Mouse (Mus musculus) liver, embryonic 14.5 days (tissue): ENCODE measurements around the gene Cfap44.

Source experiments
- CTCF ChIP-seq: IDR thresholded peaks from 2 replicates; pipeline ENCODE4 v1.5.1; 2016; ENCODE audit warnings: antibody characterized with exemption, low read depth, control low read depth
- EP300 ChIP-seq: IDR thresholded peaks from 2 replicates; pipeline ENCODE4 v1.6.1; 2016; ENCODE audit warnings: antibody characterized with exemption, low read depth

DNA sequence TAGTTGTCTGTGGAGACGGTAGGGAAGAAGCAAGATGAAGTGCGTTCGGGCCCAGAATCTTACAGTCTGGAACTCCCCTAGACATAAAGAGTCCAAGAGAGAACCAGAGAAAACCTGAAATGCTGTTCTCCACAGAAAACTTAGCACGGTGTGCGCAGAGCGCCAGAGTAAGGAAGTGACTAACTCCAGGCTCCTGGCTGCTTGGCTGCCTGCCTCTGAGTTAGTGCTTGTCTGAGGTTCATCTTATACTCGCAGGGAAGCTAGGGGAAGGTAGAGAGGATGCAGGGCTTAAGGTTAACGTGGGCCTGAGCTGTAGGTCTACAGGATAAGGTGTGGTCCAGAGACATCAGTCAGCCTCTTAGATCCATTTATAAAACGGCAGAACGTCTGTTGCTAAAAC lies 107.2 kb downstream of the Cfap44 start:
- TF ChIP-seq CTCF, result no peak
- TF ChIP-seq EP300, result no peak
